Mouse (Mus musculus): Measurements from ENCODE around the gene Fam193a. TPM values are rescaled to one million over a fixed set of nuclear protein-coding genes. Genes with fewer than 3 reads are reported as not detected.

Gene Fam193a
- polyA plus RNA-seq, 1 experiment, result 45.8 TPM

GRCm38 (mm10) chr5:34336775-34337450, 32.8 kb upstream of the Fam193a start:
- TF ChIP-seq CTCF (IDR thresholded peaks at IDR 0.05; ENCODE audit: insufficient read depth, low read length) (no peak), POLR2A (IDR thresholded peaks at IDR 0.05; ENCODE audit: borderline replicate concordance, extremely low read depth, low read depth, low read length) (no peak)

GRCm38 (mm10) chr5:34340246-34340645, 29.5 kb upstream of the Fam193a start:
- no peak for DNase-seq
- Histone ChIP-seq H3K4me1 (ENCODE audit: control insufficient read depth, insufficient read depth, low read length) (peaks cover 5% of the 10 kb centered on the region), H3K4me3 (replicated peaks; ENCODE audit: extremely low read depth, low read depth, low read length) (no peak overlapping the region)
- 94% methylated on average over 6 of the region's 6 CpGs for WGBS
- no peak for TF ChIP-seq CTCF (IDR thresholded peaks at IDR 0.05; ENCODE audit: insufficient read depth, low read length)
- TF ChIP-seq POLR2A (IDR thresholded peaks at IDR 0.05; ENCODE audit: borderline replicate concordance, extremely low read depth, low read depth, low read length), result no peak

More at GRCm38 (mm10) chr5:34336775-34337450, 32.8 kb upstream of the Fam193a start:
- DNase-seq, result peak; percentile 51
- H3K4me3 ChIP-seq (replicated peaks; ENCODE audit: extremely low read depth, low read depth, low read length), result peak overlapping the region; percentile 78
- WGBS, result under 1% methylated on average over 42 of the region's 42 CpGs
- H3K4me1 ChIP-seq (ENCODE audit: control insufficient read depth, insufficient read depth, low read length), result peaks cover 5% of the 10 kb centered on the region

- DNase-seq, result no peak
- TF ChIP-seq POLR2A (IDR thresholded peaks at IDR 0.05; ENCODE audit: borderline replicate concordance, extremely low read depth, low read depth, low read length) (no peak), CTCF (IDR thresholded peaks at IDR 0.05; ENCODE audit: insufficient read depth, low read length) (no peak)
- Histone ChIP-seq H3K4me3 (replicated peaks; ENCODE audit: extremely low read depth, low read depth, low read length) (no peak overlapping the region), H3K4me1 (ENCODE audit: control insufficient read depth, insufficient read depth, low read length) (no peaks in the 10 kb centered on the region)
- WGBS, result over 99% methylated on average over 3 of the region's 3 CpGs
Measured at GRCm38 (mm10) chr5:34352084-34352631, 17.6 kb upstream of the Fam193a start.

- Histone ChIP-seq H3K4me3 (replicated peaks; ENCODE audit: extremely low read depth, low read depth, low read length) (no peak overlapping the region), H3K4me1 (ENCODE audit: control insufficient read depth, insufficient read depth, low read length) (no peaks in the 10 kb centered on the region)
- TF ChIP-seq CTCF (IDR thresholded peaks at IDR 0.05; ENCODE audit: insufficient read depth, low read length), result no peak
- no peak for TF ChIP-seq POLR2A (IDR thresholded peaks at IDR 0.05; ENCODE audit: borderline replicate concordance, extremely low read depth, low read depth, low read length)
- no peak for DNase-seq
- WGBS, result 90% methylated on average over 3 of the region's 3 CpGs
Measured at GRCm38 (mm10) chr5:34360261-34360660, 9.5 kb upstream of the Fam193a start.

- Histone ChIP-seq H3K4me3 (replicated peaks; ENCODE audit: extremely low read depth, low read depth, low read length) (no peak overlapping the region), H3K4me1 (ENCODE audit: control insufficient read depth, insufficient read depth, low read length) (no peaks in the 10 kb centered on the region)
- no peak for DNase-seq
- TF ChIP-seq POLR2A (IDR thresholded peaks at IDR 0.05; ENCODE audit: borderline replicate concordance, extremely low read depth, low read depth, low read length) (no peak), CTCF (IDR thresholded peaks at IDR 0.05; ENCODE audit: insufficient read depth, low read length) (no peak)
Measured at GRCm38 (mm10) chr5:34363115-34363514, 6.6 kb upstream of the Fam193a start.

GRCm38 (mm10) chr5:34368551-34369290, 1.0 kb upstream of the Fam193a start:
- no peak for TF ChIP-seq CTCF (IDR thresholded peaks at IDR 0.05; ENCODE audit: insufficient read depth, low read length)
- no peak for TF ChIP-seq POLR2A (IDR thresholded peaks at IDR 0.05; ENCODE audit: borderline replicate concordance, extremely low read depth, low read depth, low read length)
- DNase-seq, result no peak
- 73% methylated on average over 7 of the region's 7 CpGs for WGBS
- peaks cover 11% of the 10 kb centered on the region for H3K4me1 ChIP-seq (ENCODE audit: control insufficient read depth, insufficient read depth, low read length)
- peak overlapping the region; percentile 98 for H3K4me3 ChIP-seq (replicated peaks; ENCODE audit: extremely low read depth, low read depth, low read length)

- Histone ChIP-seq H3K4me3 (replicated peaks; ENCODE audit: extremely low read depth, low read depth, low read length) (peak overlapping the region; percentile 85), H3K4me1 (ENCODE audit: control insufficient read depth, insufficient read depth, low read length) (peaks cover 11% of the 10 kb centered on the region)
- DNase-seq, result peak; percentile 34
- 9% methylated on average over 94 of the region's 114 CpGs for WGBS
- TF ChIP-seq POLR2A (IDR thresholded peaks at IDR 0.05; ENCODE audit: borderline replicate concordance, extremely low read depth, low read depth, low read length), result no peak
- no peak for TF ChIP-seq CTCF (IDR thresholded peaks at IDR 0.05; ENCODE audit: insufficient read depth, low read length)
Measured at GRCm38 (mm10) chr5:34370022-34370823, 490 bp downstream of the Fam193a start.

GRCm38 (mm10) chr5:34370840-34371239, 1.1 kb downstream of the Fam193a start:
- no peak for TF ChIP-seq POLR2A (IDR thresholded peaks at IDR 0.05; ENCODE audit: borderline replicate concordance, extremely low read depth, low read depth, low read length)
- no peak for TF ChIP-seq CTCF (IDR thresholded peaks at IDR 0.05; ENCODE audit: insufficient read depth, low read length)
- 16% methylated on average over 8 of the region's 8 CpGs for whole genome bisulfite sequencing
- DNase-seq, result no peak
- Histone ChIP-seq H3K4me1 (ENCODE audit: control insufficient read depth, insufficient read depth, low read length) (peaks cover 11% of the 10 kb centered on the region), H3K4me3 (replicated peaks; ENCODE audit: extremely low read depth, low read depth, low read length) (peak overlapping the region; percentile 85)

- no peak for DNase-seq
- peaks cover 11% of the 10 kb centered on the region for H3K4me1 ChIP-seq (ENCODE audit: control insufficient read depth, insufficient read depth, low read length)
- TF ChIP-seq CTCF (IDR thresholded peaks at IDR 0.05; ENCODE audit: insufficient read depth, low read length) (no peak), POLR2A (IDR thresholded peaks at IDR 0.05; ENCODE audit: borderline replicate concordance, extremely low read depth, low read depth, low read length) (no peak)
- no peak overlapping the region for H3K4me3 ChIP-seq (replicated peaks; ENCODE audit: extremely low read depth, low read depth, low read length)
Measured at GRCm38 (mm10) chr5:34372141-34372540, 2.4 kb downstream of the Fam193a start.
